ENCODE assay signal across 8 mouse cellular contexts in the genomic region with DNA sequence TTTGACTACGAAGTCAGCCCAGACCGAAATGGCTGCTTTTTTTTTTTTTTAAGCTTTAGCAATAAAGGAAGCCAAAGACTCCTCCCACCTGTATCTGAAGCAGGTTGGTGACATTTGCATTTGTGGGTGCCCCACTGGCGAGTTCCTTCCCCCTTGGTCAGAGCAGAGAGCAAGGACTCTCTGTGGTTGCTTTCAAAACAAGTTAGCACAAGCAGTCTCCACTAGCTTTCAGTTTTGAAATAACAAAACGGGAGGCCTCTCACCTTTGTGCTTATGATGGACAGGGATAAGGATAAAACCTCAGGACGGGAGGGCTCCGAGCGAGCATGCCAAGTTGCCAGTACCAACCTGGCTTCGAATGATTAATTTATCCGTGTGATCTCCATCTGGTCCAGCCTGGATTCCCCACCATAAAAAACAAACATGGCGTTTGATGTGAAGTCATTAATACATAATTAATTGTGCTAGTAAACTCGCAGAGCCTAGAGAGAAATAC. TPM values are rescaled to one million over a fixed set of nuclear protein-coding genes. Genes with fewer than 3 reads are reported as not detected.
DNase-seq lines count a peak whose midpoint lies in the region; ATAC-seq lines count a peak whose summit lies in the region.

No protein-coding gene starts in this region.

- intact Hi-C loops in gastrocnemius, postnatal 14 days (cut with DNase I; ENCODE audit: low total_unique reads) = no loop called here

- peak overlapping the region; percentile 51; the same call in 1 of the 2 replicates for H3K9ac ChIP-seq in forebrain, embryonic 13.5 days
- no peak overlapping the region for H3K9ac ChIP-seq in limb, embryonic 11.5 days (ENCODE audit: low read length)
- H3K9ac ChIP-seq in midbrain, embryonic 14.5 days (replicated peaks; ENCODE audit: low read length) = no peak overlapping the region; the same call in 1 of the 2 replicates

- H3K4me1 ChIP-seq in forebrain, embryonic 13.5 days = peaks cover 8% of the 10 kb centered on the region
- H3K4me1 ChIP-seq in limb, embryonic 11.5 days (ENCODE audit: control insufficient read depth, insufficient read depth, low read length) = peaks cover 8% of the 10 kb centered on the region
- H3K4me1 ChIP-seq in midbrain, embryonic 14.5 days (ENCODE audit: control insufficient read depth, insufficient read depth, low read length) = peaks cover 4% of the 10 kb centered on the region; the same call in 1 of the 2 replicates

- WGBS in forebrain, embryonic 13.5 days = 25% methylated on average over 11 of the region's 11 CpGs
- 28% methylated on average over 11 of the region's 11 CpGs for WGBS in limb, embryonic 11.5 days
- WGBS in midbrain, embryonic 14.5 days = 23% methylated on average over 11 of the region's 11 CpGs

- H3K27ac ChIP-seq in forebrain, embryonic 13.5 days = no peak overlapping the region
- no peak overlapping the region for H3K27ac ChIP-seq in limb, embryonic 11.5 days (replicated peaks; ENCODE audit: low read depth, low read length)
- H3K27ac ChIP-seq in midbrain, embryonic 14.5 days (replicated peaks; ENCODE audit: low read depth, low read length) = no peak overlapping the region

- H3K27me3 ChIP-seq in forebrain, embryonic 13.5 days = no peaks in the 10 kb centered on the region
- H3K27me3 ChIP-seq in limb, embryonic 11.5 days (ENCODE audit: control insufficient read depth, insufficient read depth, low read length) = peaks cover 5% of the 10 kb centered on the region; the same call in 1 of the 2 replicates
- H3K27me3 ChIP-seq in midbrain, embryonic 14.5 days (ENCODE audit: control insufficient read depth, insufficient read depth, low read length) = peaks cover 4% of the 10 kb centered on the region; the same call in 1 of the 2 replicates

- DNase-seq in thymus, postnatal 25 days = peak; percentile 27
- no peak for DNase-seq in thymus, postnatal 4 days
- DNase-seq in limb, embryonic 11.5 days (ENCODE audit: low spot score) = no peak
- DNase-seq in midbrain, embryonic 14.5 days = peak; percentile 20
- DNase-seq in ovary, postnatal 10 days (ENCODE audit: low spot score) = no peak
- no peak for DNase-seq in layer of hippocampus, adult 9-11 months
- no peak for DNase-seq in gastrocnemius, postnatal 14 days

- peak overlapping the region; percentile 70 for H3K4me3 ChIP-seq in forebrain, embryonic 13.5 days
- H3K4me3 ChIP-seq in limb, embryonic 11.5 days (ENCODE audit: low read depth, low read length) = peak overlapping the region; percentile 63
- peak overlapping the region; percentile 67 for H3K4me3 ChIP-seq in midbrain, embryonic 14.5 days (replicated peaks; ENCODE audit: low read depth, low read length)

- H3K36me3 ChIP-seq in forebrain, embryonic 13.5 days (ENCODE audit: poor library complexity, severe bottlenecking) = no peaks in the 10 kb centered on the region
- H3K36me3 ChIP-seq in limb, embryonic 11.5 days (ENCODE audit: control insufficient read depth, insufficient read depth, low read length) = no peaks in the 10 kb centered on the region
- no peaks in the 10 kb centered on the region for H3K36me3 ChIP-seq in midbrain, embryonic 14.5 days (ENCODE audit: control insufficient read depth, insufficient read depth, low read length)

- H3K9me3 ChIP-seq in forebrain, embryonic 13.5 days (replicated peaks) = no peaks in the 10 kb centered on the region
- no peaks in the 10 kb centered on the region for H3K9me3 ChIP-seq in limb, embryonic 11.5 days (ENCODE audit: control insufficient read depth, low read length)
- H3K9me3 ChIP-seq in midbrain, embryonic 14.5 days (ENCODE audit: control insufficient read depth, low read length) = no peaks in the 10 kb centered on the region

- ATAC-seq in forebrain, embryonic 13.5 days = no peak
- no peak for ATAC-seq in limb, embryonic 11.5 days (ENCODE audit: insufficient number of reproducible peaks, low FRiP score, low TSS enrichment, low read depth)
- ATAC-seq in midbrain, embryonic 14.5 days (ENCODE audit: low FRiP score, low TSS enrichment) = no peak

- peak overlapping the region; percentile 95 for H3K4me2 ChIP-seq in forebrain, embryonic 13.5 days
- H3K4me2 ChIP-seq in limb, embryonic 11.5 days (ENCODE audit: low read depth, severe bottlenecking) = peak overlapping the region; percentile 79
- peak overlapping the region; percentile 90 for H3K4me2 ChIP-seq in midbrain, embryonic 14.5 days (ENCODE audit: low read length)

RNA-seq across cellular contexts. Expression of a gene that starts 1.2 kb away (rescaled TPM):
- polyA plus RNA-seq in forebrain, embryonic 13.5 days (2015; fragmentation: Nextera tagmentation; extraction: Ambion mirVana) = 16.2 and 16.8 TPM in 2 replicates
- polyA plus RNA-seq in limb, embryonic 11.5 days (2014; fragmentation: Nextera tagmentation; extraction: Ambion mirVana) = 3.8 and 4.2 TPM in 2 replicates
- polyA plus RNA-seq in midbrain, embryonic 14.5 days (2014; fragmentation: Nextera tagmentation; extraction: Ambion mirVana) = 22.5 and 24.7 TPM in 2 replicates
- 10 to 100 TPM in 1 of 2 experiments, 1 to 10 TPM in 1; 7.2 to 11.1 TPM for total RNA-seq in gastrocnemius, postnatal 14 days (2021)

RNA-seq across cellular contexts. Expression of a gene that starts 44.2 kb away (rescaled TPM):
- 5.1 and 6.0 TPM in 2 replicates for polyA plus RNA-seq in forebrain, embryonic 13.5 days (2015; fragmentation: Nextera tagmentation; extraction: Ambion mirVana)
- 4.4 and 7.3 TPM in 2 replicates for polyA plus RNA-seq in limb, embryonic 11.5 days (2014; fragmentation: Nextera tagmentation; extraction: Ambion mirVana)
- polyA plus RNA-seq in midbrain, embryonic 14.5 days (2014; fragmentation: Nextera tagmentation; extraction: Ambion mirVana) = 4.3 and 4.6 TPM in 2 replicates
- 1 to 10 TPM; 1.2 TPM for total RNA-seq in gastrocnemius, postnatal 14 days (2021)

RNA-seq across cellular contexts. Expression of a gene that starts 47.4 kb away (rescaled TPM):
- 1.9 and 3.4 TPM in 2 replicates for polyA plus RNA-seq in forebrain, embryonic 13.5 days (2015; fragmentation: Nextera tagmentation; extraction: Ambion mirVana)
- polyA plus RNA-seq in limb, embryonic 11.5 days (2014; fragmentation: Nextera tagmentation; extraction: Ambion mirVana) = 0.25 and 1.4 TPM in 2 replicates
- 2.0 and 2.3 TPM in 2 replicates for polyA plus RNA-seq in midbrain, embryonic 14.5 days (2014; fragmentation: Nextera tagmentation; extraction: Ambion mirVana)
- under 1 TPM in 1 of 2 experiments, not detected in 1; 0.72 TPM for total RNA-seq in gastrocnemius, postnatal 14 days (2021)

RNA-seq across cellular contexts. Expression of a gene that starts 57.4 kb away (rescaled TPM):
- polyA plus RNA-seq in forebrain, embryonic 13.5 days (2015; fragmentation: Nextera tagmentation; extraction: Ambion mirVana) = 86.5 and 92.2 TPM in 2 replicates
- polyA plus RNA-seq in limb, embryonic 11.5 days (2014; fragmentation: Nextera tagmentation; extraction: Ambion mirVana) = 32.8 and 33.0 TPM in 2 replicates
- polyA plus RNA-seq in midbrain, embryonic 14.5 days (2014; fragmentation: Nextera tagmentation; extraction: Ambion mirVana) = 58.0 and 72.4 TPM in 2 replicates
- 1 to 10 TPM; 6.3 to 7.8 TPM for total RNA-seq in gastrocnemius, postnatal 14 days (2021)

Comparison
In these comparisons a context has a peak if more than half of its experiments do, and no peak if none do; other contexts are left out.
1. DNase-seq: peak in thymus, postnatal 25 days (single experiment) and midbrain, embryonic 14.5 days (single experiment); none in thymus, postnatal 4 days (single experiment), limb, embryonic 11.5 days (single experiment), ovary, postnatal 10 days (single experiment), layer of hippocampus, adult 9-11 months (single experiment) and gastrocnemius, postnatal 14 days (single experiment).
2. Peak in every context shown above with its lines, with median percentiles within 50 percentile points of each other: H3K4me2 ChIP-seq and H3K4me3 ChIP-seq.